Mouse (Mus musculus): Measurements from ENCODE around the gene Ern1. TPM values are rescaled to one million over a fixed set of nuclear protein-coding genes. Genes with fewer than 3 reads are reported as not detected.

Gene Ern1
- polyA plus RNA-seq, 1 experiment from 2014 or later = 6.6 TPM

- Histone ChIP-seq H3K27ac (replicated peaks; ENCODE audit: low read depth, low read length) (no peak overlapping the region), H3K36me3 (ENCODE audit: control insufficient read depth, insufficient read depth, low read length) (no peaks in the 10 kb centered on the region), H3K4me1 (ENCODE audit: control insufficient read depth, insufficient read depth, low read length) (peaks cover 13% of the 10 kb centered on the region), H3K9me3 (ENCODE audit: control insufficient read depth, low read length) (no peaks in the 10 kb centered on the region), H3K4me3 (replicated peaks; ENCODE audit: low read depth, low read length) (no peak overlapping the region), H3K4me2 (ENCODE audit: low read length) (no peak overlapping the region), H3K9ac (replicated peaks; ENCODE audit: low read length) (no peak overlapping the region), H3K27me3 (ENCODE audit: control insufficient read depth, insufficient read depth, low read length) (no peaks in the 10 kb centered on the region)
- no peak for DNase-seq
- no peak for ATAC-seq (ENCODE audit: low FRiP score, low TSS enrichment)
- WGBS = 76% methylated on average over 7 of the region's 7 CpGs
Measured at GRCm38 (mm10) chr11:106489036-106489693, 1.5 kb upstream of the Ern1 start.

DNA sequence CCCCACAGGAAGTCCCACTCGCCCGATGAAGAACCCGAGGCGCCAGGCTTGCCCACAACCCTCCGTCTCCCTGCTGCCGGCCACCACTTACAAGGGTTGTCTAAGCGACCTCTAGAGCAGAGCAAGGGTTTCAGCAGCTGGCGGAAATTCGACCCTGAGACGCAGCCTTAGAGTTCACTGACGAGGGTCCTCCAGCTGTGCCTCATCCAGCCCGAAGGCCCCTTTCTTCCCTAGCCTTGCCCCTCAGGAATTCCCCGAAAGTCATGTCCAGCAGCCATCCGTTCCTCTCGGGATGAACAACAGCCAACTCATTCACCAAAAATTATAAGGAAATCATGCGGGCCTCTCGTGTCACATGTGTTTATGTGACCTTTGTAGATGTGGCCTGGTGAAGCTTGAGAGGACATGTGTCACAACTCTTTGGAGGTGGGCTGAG lies 492 bp upstream of the Ern1 start:
- Histone ChIP-seq H3K4me3 (replicated peaks; ENCODE audit: low read depth, low read length) (peak overlapping the region; percentile 91), H3K9ac (replicated peaks; ENCODE audit: low read length) (no peak overlapping the region; the same call in 1 of the 2 replicates), H3K4me2 (ENCODE audit: low read length) (peak overlapping the region; percentile 75), H3K27ac (replicated peaks; ENCODE audit: low read depth, low read length) (no peak overlapping the region), H3K36me3 (ENCODE audit: control insufficient read depth, insufficient read depth, low read length) (no peaks in the 10 kb centered on the region), H3K4me1 (ENCODE audit: control insufficient read depth, insufficient read depth, low read length) (peaks cover 13% of the 10 kb centered on the region), H3K9me3 (ENCODE audit: control insufficient read depth, low read length) (no peaks in the 10 kb centered on the region), H3K27me3 (ENCODE audit: control insufficient read depth, insufficient read depth, low read length) (no peaks in the 10 kb centered on the region)
- peak; percentile 18; the same call in 1 of the 2 replicates for ATAC-seq (ENCODE audit: low FRiP score, low TSS enrichment)
- WGBS = 14% methylated on average over 17 of the region's 17 CpGs
- DNase-seq = no peak

DNA sequence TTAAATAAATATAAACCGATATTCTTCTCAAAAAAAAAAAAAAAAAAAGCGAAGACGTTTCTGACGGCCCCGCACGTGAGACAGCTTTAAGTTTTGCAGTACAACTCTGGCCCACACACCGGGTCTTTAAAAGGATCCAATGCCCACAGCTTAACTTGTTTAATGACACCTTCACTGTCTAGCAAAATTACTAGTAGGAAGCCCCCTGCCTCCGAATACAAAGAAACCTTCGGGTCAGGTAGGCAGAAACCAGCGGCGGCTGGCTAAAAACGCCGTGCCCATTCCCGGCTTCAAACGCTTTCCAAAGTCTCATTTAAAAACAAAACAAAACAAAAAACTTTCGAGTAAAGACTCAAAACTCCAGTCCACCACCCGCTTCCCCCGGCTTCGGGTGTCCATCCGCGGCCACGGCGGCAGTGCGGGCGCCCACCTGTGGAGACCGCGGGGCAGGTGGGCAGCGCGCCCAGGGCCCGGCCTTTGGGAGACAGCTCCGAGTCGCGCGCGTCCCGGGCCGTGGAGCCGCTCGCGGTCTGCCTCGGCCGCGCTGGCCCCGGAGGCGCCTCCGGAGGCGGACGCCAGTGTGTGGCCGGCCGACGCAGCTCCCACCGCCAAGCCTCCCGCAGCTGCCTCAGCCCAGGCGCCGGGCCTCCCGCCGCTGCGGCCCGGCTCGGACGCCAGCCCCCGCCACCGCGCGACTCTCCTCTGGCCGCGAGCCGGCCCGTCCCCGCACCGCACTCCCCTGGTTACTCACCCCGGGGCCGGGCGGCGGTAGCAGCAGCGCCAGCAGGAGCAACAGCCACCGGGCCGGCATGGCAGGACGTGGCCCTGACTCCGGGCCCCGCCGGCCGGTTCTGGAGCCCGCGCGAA lies 553 bp downstream of the Ern1 start:
- no peaks in the 10 kb centered on the region for H3K27me3 ChIP-seq (ENCODE audit: control insufficient read depth, insufficient read depth, low read length)
- H3K4me1 ChIP-seq (ENCODE audit: control insufficient read depth, insufficient read depth, low read length) = peaks cover 13% of the 10 kb centered on the region
- H3K27ac ChIP-seq (replicated peaks; ENCODE audit: low read depth, low read length) = peak overlapping the region; percentile 78
- ATAC-seq (ENCODE audit: low FRiP score, low TSS enrichment) = peak; percentile 88
- H3K9me3 ChIP-seq (ENCODE audit: control insufficient read depth, low read length) = no peaks in the 10 kb centered on the region
- no peaks in the 10 kb centered on the region for H3K36me3 ChIP-seq (ENCODE audit: control insufficient read depth, insufficient read depth, low read length)
- H3K9ac ChIP-seq (replicated peaks; ENCODE audit: low read length) = peak overlapping the region; percentile 78
- H3K4me3 ChIP-seq (replicated peaks; ENCODE audit: low read depth, low read length) = peak overlapping the region; percentile 91
- H3K4me2 ChIP-seq (ENCODE audit: low read length) = peak overlapping the region; percentile 75
- no peak for DNase-seq
- under 1% methylated on average over 85 of the region's 86 CpGs for WGBS

DNA sequence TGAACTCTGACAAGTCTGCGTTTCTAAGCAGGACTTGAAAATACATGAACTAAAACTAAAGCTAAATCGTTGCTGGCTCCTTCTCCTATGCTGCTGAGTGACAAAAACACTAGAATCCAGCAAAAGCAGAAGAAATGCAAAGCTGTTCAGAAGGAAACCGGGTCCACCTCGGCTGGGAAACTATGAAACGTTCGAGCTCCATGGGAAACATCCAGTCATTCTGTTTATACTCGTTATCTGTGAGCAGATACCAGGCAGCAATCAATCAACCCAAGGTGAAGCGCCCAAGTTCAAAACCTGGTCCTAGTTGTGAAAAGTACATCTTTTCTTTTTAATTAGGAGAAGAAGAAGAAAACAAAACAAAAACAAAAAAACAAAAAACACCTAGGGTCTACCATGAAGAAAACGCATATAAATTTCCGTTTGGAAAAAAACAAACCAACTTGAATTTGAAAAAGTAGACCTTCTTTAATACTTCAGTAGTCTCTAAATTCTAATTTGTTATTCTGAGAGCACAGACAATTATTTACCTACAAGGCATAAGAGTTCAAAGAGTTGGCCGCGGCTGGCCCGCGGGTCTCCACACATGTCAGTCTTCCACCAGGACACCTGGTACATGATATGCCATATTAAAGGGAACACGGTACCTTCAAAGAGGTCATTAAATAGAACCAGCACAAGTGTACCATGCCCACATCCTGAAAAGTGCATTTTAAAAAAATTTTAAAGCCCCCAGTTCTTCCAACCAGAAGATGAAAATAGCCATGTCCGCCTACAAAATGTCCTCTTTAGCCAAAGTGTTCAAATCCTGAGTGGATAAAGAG lies 1.4 kb downstream of the Ern1 start:
- no peak for ATAC-seq (ENCODE audit: low FRiP score, low TSS enrichment)
- H3K9ac ChIP-seq (replicated peaks; ENCODE audit: low read length) = peak overlapping the region; percentile 78; the same call in 1 of the 2 replicates
- WGBS = 59% methylated on average over 16 of the region's 16 CpGs
- H3K36me3 ChIP-seq (ENCODE audit: control insufficient read depth, insufficient read depth, low read length) = no peaks in the 10 kb centered on the region
- H3K9me3 ChIP-seq (ENCODE audit: control insufficient read depth, low read length) = no peaks in the 10 kb centered on the region
- no peaks in the 10 kb centered on the region for H3K27me3 ChIP-seq (ENCODE audit: control insufficient read depth, insufficient read depth, low read length)
- H3K4me3 ChIP-seq (replicated peaks; ENCODE audit: low read depth, low read length) = peak overlapping the region; percentile 91
- DNase-seq = no peak
- H3K4me1 ChIP-seq (ENCODE audit: control insufficient read depth, insufficient read depth, low read length) = peaks cover 13% of the 10 kb centered on the region
- no peak overlapping the region for H3K27ac ChIP-seq (replicated peaks; ENCODE audit: low read depth, low read length)
- H3K4me2 ChIP-seq (ENCODE audit: low read length) = peak overlapping the region; percentile 75

DNA sequence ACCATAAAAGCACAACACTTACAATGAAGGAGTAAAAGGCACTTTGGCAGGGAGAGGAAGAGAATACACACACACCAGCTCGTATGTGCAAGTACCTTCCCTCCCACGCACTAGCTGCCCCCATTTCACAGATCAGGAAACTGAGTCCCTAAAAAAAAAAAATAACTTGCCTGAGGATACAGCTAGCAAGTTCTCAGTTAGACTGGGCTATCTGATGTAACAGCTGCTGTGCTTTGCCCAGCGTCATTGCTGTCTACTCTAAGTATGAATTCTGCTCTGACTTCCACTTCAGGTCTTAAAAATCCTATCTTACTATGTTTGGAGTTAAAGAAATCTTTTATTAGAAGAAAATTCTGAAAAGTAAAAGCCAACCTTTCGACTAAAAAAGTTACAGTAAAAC lies 2.0 kb downstream of the Ern1 start:
- H3K36me3 ChIP-seq (ENCODE audit: control insufficient read depth, insufficient read depth, low read length) = no peaks in the 10 kb centered on the region
- DNase-seq (no peak), ATAC-seq (ENCODE audit: low FRiP score, low TSS enrichment) (no peak)
- no peaks in the 10 kb centered on the region for H3K9me3 ChIP-seq (ENCODE audit: control insufficient read depth, low read length)
- 87% methylated on average over 4 of the region's 4 CpGs for WGBS
- H3K4me3 ChIP-seq (replicated peaks; ENCODE audit: low read depth, low read length) = no peak overlapping the region
- H3K4me2 ChIP-seq (ENCODE audit: low read length) = no peak overlapping the region
- no peak overlapping the region for H3K9ac ChIP-seq (replicated peaks; ENCODE audit: low read length)
- H3K27ac ChIP-seq (replicated peaks; ENCODE audit: low read depth, low read length) = no peak overlapping the region
- H3K27me3 ChIP-seq (ENCODE audit: control insufficient read depth, insufficient read depth, low read length) = no peaks in the 10 kb centered on the region
- H3K4me1 ChIP-seq (ENCODE audit: control insufficient read depth, insufficient read depth, low read length) = peaks cover 13% of the 10 kb centered on the region

- Histone ChIP-seq H3K9ac (replicated peaks; ENCODE audit: low read length) (no peak overlapping the region), H3K27ac (replicated peaks; ENCODE audit: low read depth, low read length) (no peak overlapping the region), H3K4me3 (replicated peaks; ENCODE audit: low read depth, low read length) (no peak overlapping the region), H3K36me3 (ENCODE audit: control insufficient read depth, insufficient read depth, low read length) (no peaks in the 10 kb centered on the region), H3K4me1 (ENCODE audit: control insufficient read depth, insufficient read depth, low read length) (peaks cover 13% of the 10 kb centered on the region), H3K27me3 (ENCODE audit: control insufficient read depth, insufficient read depth, low read length) (no peaks in the 10 kb centered on the region), H3K9me3 (ENCODE audit: control insufficient read depth, low read length) (no peaks in the 10 kb centered on the region), H3K4me2 (ENCODE audit: low read length) (no peak overlapping the region)
- no peak for DNase-seq
- no peak for ATAC-seq (ENCODE audit: low FRiP score, low TSS enrichment)
- WGBS = 93% methylated on average over 4 of the region's 4 CpGs
Measured at GRCm38 (mm10) chr11:106484875-106485274, 2.8 kb downstream of the Ern1 start.

DNA sequence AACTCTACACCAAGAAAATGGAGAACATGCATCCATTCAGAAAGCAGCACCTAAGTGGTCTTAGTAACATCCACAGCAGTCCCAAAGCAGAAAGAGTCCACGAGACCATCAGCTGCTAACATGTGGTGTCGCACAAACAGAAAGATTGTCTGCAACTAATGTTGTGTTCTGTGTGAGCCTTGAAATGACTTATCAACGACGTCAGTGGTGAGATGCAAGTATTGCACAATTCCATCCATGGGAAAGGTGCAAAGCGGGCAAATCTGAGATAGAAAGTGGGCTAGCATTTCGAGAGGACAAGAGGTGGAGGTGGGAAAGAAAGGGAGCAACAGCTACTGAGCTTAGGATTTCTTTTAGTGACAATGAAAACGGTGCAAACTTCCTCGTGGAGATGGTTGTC lies 4.8 kb downstream of the Ern1 start:
- WGBS = 92% methylated on average over 8 of the region's 8 CpGs
- DNase-seq (no peak), ATAC-seq (ENCODE audit: low FRiP score, low TSS enrichment) (no peak)
- H3K4me3 ChIP-seq (replicated peaks; ENCODE audit: low read depth, low read length) = no peak overlapping the region
- H3K36me3 ChIP-seq (ENCODE audit: control insufficient read depth, insufficient read depth, low read length) = no peaks in the 10 kb centered on the region
- H3K4me1 ChIP-seq (ENCODE audit: control insufficient read depth, insufficient read depth, low read length) = peaks cover 9% of the 10 kb centered on the region
- no peak overlapping the region for H3K4me2 ChIP-seq (ENCODE audit: low read length)
- no peak overlapping the region for H3K27ac ChIP-seq (replicated peaks; ENCODE audit: low read depth, low read length)
- no peaks in the 10 kb centered on the region for H3K27me3 ChIP-seq (ENCODE audit: control insufficient read depth, insufficient read depth, low read length)
- no peaks in the 10 kb centered on the region for H3K9me3 ChIP-seq (ENCODE audit: control insufficient read depth, low read length)
- H3K9ac ChIP-seq (replicated peaks; ENCODE audit: low read length) = no peak overlapping the region

DNA sequence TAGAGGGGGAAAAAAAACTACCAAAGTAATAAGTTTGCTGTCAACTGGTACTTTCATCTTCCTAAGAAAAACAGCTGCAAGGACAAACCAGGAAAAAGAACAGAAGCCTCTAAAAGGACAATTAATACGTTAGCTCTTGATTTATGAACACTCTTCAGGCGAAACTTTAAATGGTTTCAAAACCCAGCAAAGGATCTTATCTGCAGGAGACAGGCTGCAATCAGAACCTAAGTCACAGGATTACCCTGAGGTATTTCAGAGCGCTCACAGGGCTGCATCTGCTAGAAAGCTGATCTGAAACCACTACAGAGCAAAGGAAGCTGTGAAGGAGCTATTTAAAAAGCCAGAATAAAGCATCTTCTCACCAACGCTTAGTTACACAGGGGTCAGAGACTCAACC lies 6.0 kb downstream of the Ern1 start:
- WGBS = 76% methylated on average over 4 of the region's 4 CpGs
- Histone ChIP-seq H3K27me3 (ENCODE audit: control insufficient read depth, insufficient read depth, low read length) (no peaks in the 10 kb centered on the region), H3K27ac (replicated peaks; ENCODE audit: low read depth, low read length) (no peak overlapping the region), H3K9me3 (ENCODE audit: control insufficient read depth, low read length) (no peaks in the 10 kb centered on the region), H3K4me2 (ENCODE audit: low read length) (no peak overlapping the region), H3K4me3 (replicated peaks; ENCODE audit: low read depth, low read length) (no peak overlapping the region), H3K4me1 (ENCODE audit: control insufficient read depth, insufficient read depth, low read length) (peaks cover 7% of the 10 kb centered on the region), H3K36me3 (ENCODE audit: control insufficient read depth, insufficient read depth, low read length) (no peaks in the 10 kb centered on the region), H3K9ac (replicated peaks; ENCODE audit: low read length) (no peak overlapping the region)
- ATAC-seq (ENCODE audit: low FRiP score, low TSS enrichment) = no peak
- no peak for DNase-seq

All from midbrain, embryonic 14.5 days (tissue).